Mouse (Mus musculus) adrenal gland, postnatal 14 days (tissue): ENCODE measurements around the gene Urb2. TPM values are rescaled to one million over a fixed set of nuclear protein-coding genes. Genes with fewer than 3 reads are reported as not detected.
"Not testable (repeated sequence)": the region's sequence is repeated elsewhere in the genome, so short reads cannot be mapped to it uniquely, and the experiment has no call there.

Experiments
- DNase-seq: peaks from one replicate; pipeline ENCODE4 v3.0.0; 2021; ENCODE audit warnings: mixed read lengths
- long read RNA-seq, 2 experiments: library from polyadenylated mRNA; stranded (forward); transcript quantifications; one replicate each; pipeline ENCODE4 v2.0.0; 2021
- total RNA-seq: library from RNA; stranded (reverse); gene quantifications from 2 replicates; pipeline ENCODE4 v1.2.3, GENCODE M21; 2021

Gene Urb2
- total RNA-seq: 12.5 and 13.7 TPM in 2 replicates
- long read RNA-seq, experiment 1, partial matches to known transcripts: 1 of 5 reads
- long read RNA-seq, experiment 1, other reads (novel, unspliced or antisense): 4 of 5 reads
- long read RNA-seq, experiment 2, partial matches to known transcripts: 1 of 4 reads
- long read RNA-seq, experiment 2, other reads (novel, unspliced or antisense): 3 of 4 reads

DNA sequence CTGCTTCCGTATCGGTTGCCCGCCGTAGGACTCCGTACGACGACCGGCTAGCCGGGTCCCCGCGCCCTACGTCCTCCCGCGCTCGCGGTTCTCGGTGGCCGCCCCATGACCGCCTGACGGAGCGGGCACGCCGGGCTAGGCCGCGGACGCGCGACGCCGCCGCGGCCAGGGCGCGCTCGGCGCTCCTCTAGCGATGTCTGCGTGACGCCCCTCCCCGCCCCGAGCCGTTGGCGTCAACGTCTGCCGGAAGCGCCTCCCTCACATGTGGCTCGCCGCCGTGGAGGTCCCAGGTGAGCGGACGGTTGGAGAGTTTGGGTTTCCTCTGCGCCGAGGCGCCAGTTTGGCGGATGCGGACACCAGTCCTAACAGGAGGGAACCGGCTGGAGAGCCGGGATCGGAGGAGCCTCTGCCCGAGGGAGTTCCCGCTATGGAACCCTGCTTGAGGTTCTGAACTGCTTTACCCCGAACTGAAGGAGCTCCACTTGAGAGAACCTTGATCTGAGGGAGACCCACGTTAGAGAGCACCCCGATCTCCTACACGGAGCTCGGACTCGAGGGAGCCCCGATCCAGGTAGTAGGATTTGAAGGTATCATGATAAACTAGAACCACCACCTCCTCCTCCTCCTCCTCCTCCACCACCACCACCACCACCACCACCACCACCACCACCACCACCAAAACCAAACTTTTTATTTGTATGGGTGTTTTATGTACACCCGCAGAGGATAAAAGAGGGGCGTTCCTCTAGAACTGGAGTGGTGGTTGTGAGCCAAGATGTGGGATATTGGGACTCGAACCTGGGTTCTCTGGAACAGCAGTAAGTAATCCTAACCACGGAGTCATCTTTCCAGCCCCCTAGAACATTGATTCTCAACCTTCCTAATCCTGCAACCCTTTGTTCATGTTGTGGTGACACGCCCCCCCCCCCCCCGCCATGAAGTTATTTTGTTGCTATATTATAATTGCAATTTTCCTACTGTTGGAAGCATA lies at the start of gene Urb2, which contains the start of gene Taf5l:
Urb2 (plus strand) TSS at position 272 of the 991 bp plus-strand sequence.
Taf5l (minus strand) TSS at position 161 of the 991 bp plus-strand sequence.
- DNase-seq: peak; percentile 96

DNA sequence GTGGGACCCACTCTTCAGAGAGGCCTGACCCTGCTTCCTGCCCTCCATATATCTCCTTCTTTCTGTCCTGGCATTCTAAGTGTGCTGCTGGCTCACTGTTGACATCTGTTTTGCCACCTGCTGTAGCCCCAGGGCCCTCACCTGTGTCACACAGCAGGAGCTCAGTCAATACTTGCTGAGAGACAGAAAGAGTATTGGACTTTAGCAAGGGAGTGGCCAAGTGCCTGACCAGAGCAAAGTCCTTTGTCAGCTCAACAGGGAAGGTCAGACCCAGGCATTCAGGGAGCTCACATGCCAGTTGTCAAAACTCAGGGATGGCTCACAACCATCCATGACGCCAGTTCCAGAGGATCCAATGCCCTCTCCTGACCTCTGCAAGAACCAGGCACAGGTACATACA lies 47.8 kb upstream of the Urb2 start:
- no peak for DNase-seq

DNA sequence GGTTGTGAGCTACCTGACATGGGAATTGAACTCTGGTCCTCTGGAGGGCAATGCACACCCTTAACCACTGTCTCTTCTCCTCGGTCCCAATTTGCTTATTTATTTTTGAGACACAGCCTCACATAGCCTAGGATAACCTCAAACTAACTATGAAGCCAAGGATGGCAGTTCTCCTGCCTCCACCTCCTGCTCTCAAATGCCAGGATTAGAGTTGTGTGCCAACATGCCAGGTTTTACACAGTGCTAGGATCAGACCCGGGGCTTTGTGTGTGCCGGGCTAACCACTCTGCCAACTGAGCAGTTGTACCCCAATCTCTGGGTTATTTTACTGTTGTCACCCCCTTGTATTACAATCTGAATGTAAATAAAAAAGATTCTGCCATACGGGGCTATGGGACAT lies 43.8 kb upstream of the Urb2 start:
- DNase-seq: no peak

DNA sequence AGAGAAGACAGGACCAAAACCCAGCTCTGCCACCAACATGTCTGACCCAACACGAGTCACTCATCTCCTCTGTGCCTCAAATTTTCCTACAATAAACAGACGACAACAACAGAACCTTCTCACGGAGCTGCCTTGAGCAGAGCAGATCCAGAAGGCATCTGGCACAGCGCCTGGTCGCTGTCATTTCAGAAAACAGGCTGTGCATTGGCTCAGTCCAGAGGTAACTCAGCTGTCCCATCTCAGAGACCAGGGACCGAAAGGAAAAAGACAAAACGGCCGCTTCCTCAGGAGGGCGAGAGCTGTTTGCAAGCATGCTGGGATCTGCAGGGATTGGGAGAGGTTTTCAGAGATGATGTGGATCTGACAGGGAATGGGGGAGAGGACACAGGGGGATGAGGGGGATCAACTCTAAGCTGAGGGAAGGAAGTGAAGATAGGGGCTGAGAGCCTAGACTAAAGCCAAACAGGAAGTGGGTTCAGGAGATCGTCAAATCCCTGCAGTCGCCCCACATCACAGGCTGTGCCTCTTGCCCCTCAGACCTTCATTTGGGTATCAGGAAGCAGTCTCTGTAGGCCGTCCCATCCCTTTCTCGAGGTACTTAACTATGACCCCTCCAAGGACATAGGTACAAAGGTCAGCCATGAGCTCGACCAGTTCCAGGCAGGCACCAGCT lies 43.0 kb upstream of the Urb2 start:
- DNase-seq: peak; percentile 58

DNA sequence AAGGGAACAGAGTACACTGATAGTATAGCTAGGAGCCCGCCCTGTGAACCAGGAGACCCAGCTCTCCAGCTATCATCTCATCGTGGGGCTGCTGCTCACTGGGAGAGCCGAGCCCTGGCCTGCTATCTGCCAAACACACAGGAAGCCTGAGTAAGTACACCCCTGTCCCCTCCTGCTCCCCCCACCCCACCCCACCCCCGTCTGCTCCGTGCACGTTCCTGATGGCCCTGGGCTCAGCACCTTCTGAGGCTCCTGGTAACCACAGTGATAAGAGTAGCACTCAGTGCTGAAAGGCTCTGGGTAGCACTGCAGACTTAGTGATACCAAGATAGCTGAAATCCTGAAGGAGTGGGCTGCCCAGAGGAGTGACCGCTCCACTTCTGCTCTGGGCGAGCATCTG lies 42.4 kb upstream of the Urb2 start:
- no peak for DNase-seq

DNA sequence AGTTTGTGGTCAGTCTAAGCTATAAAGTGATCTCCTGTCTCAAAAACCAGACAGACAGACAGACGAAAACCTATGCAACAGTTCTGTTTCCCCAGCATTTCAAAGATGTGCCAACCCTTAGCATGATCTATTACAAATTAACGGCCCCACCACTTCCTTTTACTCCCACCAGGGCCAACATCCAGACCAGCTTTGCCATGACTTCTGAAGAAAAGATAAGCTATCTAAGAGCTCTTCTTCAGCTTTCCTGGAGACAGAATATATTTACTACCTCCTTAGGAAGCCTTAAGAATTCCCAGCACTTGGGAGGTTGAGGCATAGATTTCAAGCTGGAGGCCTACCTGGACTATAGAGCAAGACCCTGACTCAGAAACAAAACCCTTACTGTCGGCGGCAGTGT lies 41.1 kb upstream of the Urb2 start:
- no peak for DNase-seq

DNA sequence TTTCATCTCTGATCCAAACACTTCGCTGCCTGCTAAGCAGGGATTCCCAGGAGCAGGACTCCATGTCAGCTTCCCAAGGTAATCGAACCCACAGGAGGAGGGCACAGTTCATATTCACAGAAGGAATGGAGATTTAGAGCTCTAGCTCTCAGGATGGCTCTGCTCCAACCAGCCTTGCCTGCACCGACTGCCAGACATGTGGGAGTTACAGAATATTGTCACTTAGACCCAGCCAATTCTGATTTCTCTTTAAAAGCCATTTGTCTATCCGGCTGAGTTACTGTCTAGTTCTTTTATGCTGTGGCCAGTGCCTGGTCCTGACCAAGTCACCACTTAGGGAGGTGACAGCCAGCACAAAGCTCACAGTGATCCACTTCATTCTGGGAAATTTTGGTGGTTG lies 39.6 kb upstream of the Urb2 start:
- peak; percentile 29 for DNase-seq

DNA sequence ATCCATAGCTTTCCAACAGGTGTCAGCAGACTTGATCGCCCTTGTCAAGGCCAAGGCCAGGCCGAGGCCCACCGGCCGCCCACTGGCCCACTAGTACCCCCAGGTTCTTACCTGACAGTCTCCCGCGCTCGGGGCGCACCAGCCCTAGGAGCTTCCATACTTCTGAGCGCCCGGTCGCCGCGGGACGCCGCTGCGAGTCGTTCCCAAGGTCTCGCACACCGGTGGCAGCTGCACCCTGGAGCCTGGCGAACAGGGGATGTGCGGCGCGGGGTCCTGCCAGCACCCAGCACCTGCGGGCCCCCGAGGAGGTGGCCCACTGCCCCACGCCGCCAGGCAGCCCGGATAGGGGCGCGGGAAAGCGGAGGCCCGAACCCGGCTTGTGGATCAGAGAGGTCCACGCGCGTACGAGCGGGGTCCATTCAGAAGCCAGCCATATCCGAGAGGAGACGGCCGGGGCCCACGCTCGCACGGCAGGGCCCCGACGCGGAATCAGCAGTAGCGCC lies 39.0 kb upstream of the Urb2 start:
- DNase-seq: peak; percentile 52

DNA sequence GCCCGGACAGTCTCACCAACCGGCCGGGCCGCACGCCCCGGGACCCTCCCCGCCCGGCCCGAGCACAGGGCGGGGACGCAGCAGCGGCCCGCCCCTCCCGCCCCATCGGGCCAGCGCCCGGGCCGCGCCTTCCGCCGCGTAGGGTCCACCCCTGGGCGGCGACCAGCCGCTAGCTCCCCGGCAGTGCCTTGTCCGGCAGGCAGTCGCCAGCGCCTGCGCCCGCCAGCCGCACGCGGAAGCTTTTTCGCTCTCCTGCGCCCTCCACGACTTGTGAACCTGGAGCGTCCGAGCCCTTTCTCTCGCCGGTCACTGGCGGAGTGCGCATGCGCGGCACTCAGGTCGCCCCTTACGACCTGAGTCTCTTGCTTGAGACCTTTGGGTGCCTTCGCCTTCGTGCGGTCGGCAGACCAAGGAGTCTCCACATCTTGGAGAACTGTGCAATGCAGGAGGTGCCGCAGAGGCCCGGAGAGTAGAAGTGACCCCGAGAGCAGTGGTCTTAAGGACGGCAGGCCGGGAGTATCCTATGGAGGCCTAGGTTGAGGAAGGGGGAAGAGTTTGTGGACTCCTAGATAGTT lies 38.4 kb upstream of the Urb2 start, which contains the start of gene Abcb10:
Abcb10 (minus strand) TSS at position 297 of the 575 bp plus-strand sequence.
- DNase-seq: peak; percentile 95

DNA sequence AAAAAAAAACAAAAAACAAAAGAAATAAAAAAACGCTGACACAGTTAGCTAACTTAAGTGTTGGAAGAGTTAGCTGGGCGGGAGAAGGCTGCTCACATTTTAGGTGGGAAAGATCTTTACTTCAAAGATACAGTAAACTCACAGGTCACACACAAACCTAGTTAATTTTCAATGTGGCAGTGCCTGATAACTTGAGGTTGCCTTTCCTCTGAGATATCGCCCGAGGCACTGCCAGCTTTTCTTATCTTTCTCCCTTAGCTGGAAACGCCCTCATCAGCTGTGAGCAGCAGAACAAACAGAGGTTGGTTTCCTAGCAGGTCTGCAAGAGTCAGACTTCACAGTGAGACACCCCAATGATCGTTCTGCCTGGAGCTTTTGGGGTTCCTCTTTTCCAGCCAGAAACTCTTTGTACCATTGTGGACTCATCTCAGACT lies 32.7 kb upstream of the Urb2 start:
- no peak for DNase-seq

DNA sequence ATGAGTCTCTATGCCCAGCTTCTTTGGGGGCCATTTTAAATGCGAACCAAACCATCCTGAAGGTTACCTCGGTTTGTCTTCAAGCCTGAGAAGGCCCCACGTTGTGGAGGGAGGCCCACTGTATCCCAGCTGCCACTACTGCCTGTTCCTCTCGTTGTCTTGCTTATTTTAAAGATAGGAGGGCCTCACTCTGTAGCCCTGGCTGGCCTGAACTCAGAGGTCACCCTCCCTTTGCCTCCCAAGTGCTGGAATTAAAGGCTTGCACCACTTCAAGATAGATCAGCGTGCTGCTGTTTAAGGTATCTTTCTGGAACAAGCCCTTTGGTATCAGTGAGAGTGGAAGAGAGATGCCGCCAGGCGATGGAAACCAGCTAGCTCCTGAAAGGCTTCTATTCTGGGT lies 32.2 kb upstream of the Urb2 start:
- DNase-seq: no peak

DNA sequence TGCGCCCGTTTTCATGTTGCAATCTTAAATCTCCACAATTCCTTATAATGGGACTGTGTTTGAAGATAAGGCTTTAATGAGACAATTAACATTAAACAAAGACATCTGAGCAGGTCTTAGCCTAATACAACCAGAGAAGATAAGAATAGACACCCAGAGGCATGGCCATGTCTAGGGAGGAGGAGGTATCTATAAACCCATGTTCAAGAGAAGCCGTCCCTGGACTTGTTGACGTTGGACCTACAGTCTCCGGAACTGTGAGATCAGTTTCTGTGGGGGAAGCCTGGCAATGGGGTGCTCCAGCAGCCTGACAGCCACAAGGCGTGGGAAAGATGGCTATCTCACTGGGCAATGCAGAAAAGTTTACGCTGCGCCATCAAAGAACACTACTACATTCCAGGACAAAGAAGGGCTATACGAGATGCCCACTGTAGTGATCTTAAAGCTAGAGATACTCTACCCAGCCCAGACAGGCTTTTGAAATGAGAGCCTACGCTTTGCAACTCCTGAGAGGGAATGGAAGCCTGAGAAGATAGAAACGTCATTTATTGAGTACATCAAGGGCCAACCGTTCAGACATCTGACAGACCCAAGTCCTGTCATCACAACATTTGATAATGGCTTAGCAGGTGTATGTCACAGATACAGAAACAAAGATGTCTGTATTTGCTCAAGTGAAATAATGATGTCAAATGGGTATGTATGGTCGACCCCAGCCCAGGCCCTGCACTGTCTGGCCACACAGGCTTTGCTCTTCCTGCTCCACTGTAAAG lies 30.8 kb upstream of the Urb2 start:
- no peak for DNase-seq

DNA sequence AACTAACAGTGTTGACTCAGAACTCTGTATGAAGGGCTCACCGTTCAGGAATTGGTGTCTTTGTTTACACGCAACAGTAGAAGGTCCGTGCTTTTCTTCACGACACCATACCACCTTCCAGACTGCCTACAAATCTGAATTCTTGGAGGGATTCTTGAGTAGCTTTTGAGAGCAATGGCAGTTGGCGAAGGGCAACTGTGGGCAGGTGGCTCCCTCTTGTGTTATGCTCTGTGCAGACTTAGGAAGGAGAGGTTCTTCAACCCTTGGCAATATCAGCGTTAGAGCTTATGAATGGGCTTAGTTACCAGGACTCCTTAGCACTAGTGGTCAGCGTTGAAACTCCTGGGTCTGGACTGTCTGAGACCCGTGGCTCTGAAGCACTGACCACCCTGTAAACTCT lies 28.7 kb upstream of the Urb2 start:
- DNase-seq: no peak

DNA sequence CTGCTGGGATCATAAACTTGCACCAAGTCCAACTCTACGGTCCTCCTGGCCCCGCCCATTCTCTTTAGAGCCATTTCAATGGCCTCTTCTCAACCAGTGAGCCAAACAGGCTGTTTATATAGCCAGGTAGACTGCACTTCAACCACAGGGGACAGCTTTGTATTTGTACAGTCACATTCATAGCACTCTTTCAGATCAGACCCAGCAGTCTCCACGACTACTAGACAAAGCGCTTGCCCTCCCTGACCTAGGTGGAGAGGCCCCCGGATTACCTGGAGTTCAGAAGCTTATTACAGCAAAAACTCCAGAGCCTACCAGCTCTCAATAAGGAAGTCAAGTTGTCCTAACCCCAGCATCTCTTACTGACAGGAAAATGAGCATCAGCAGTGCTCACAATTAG lies 27.7 kb upstream of the Urb2 start:
- no peak for DNase-seq

DNA sequence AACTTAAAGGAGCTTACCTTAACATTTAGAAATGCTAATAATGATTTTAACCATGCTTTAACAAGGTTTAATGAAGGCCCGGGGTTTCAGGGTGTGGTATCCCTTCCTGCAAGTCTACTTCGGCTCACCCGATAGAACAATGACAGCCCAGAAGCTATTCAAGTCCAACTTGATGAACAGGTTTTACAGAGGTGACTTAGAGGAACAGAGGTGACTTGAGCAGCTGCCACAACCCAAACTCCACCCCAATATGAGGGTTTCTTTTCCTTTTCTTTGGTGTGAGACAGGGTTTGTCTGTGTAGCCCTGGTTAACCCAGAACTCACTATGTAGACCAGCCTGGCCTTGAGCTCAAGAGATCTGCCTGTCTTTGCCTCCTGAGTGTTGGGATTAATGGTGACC lies 27.3 kb upstream of the Urb2 start:
- no peak for DNase-seq

DNA sequence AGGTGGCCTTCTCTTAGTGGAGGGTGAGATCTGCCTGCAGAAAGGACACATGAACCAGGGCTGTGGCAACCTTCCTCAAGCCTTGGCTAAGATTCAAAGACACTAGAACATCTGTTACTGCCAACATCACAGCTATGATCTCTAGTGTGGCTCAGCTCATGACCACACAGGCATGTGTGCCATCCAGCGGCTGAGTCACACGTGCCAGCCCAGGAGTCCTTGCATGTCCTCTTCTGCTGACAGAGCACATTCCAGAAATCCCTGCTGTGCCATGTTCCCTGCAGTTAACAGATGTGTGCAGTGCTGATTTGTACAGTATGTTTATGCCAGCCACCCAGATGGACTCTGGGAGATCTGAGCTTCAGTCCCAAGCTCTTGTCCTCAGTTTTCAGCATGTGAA lies 21.7 kb upstream of the Urb2 start:
- DNase-seq: peak; percentile 81

DNA sequence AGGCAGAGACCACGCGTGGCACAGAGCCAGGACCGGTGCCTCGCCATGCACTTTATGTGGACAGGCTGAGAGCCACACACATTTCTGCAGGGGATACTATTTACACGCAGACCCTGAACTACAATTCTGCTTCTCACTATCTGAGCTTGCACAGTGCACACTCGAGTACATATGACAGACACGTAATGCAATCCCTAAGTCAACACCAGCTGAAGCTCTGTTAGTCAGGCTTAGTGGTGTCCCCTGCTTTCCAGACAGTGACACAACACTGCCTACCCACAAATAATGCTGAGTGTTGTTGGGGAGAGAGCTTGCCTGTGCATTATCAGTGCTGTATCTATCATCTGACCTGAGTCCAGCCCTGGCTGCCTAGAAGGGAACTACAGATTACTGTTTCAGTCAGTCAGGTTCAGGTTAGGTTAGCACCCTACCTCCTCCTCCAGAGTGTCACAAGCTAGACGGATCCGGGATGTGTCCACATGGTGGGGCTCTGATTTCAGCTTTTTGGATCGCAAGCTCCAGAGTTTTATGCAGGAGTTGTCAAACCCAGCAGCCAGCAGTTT lies 18.7 kb upstream of the Urb2 start:
- no peak for DNase-seq

DNA sequence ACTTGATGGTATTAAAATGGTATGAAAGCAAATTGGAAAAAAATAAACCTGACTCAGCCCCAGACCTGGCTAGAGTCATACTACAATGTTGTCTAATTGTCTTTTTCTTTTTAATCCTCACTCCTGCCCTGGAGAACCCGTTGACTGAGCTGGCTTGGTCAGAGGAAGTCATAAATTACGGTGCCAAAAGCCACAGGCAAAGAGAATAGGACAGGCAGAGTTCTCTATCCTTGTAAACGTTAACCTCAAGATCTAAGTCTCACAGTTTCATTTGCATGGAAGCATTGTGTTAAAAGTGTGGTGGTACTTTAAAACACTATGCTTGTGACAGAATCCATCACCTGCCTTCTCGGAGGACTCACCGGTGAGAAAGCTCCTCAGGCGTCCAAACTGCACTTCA lies 13.5 kb upstream of the Urb2 start:
- no peak for DNase-seq

DNA sequence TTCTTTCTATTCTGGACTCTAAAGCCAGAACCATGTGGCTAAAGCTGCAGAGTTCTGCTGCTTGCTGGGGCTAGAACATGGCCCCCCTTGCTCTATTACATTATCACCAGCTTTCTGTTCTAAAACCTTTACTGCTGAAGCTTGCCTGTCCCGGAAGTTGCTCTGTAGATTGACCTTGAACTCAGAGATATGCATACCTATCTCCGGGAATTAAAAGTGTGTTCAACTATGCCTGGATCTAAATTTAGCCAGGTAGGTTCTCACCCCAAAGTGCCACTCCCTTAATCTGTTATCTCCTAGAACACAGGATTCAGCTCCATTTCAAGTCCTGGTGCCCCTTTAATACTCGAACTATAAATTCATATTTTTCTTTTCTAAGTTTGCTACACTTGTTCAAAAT lies 9.7 kb upstream of the Urb2 start:
- DNase-seq: no peak

DNA sequence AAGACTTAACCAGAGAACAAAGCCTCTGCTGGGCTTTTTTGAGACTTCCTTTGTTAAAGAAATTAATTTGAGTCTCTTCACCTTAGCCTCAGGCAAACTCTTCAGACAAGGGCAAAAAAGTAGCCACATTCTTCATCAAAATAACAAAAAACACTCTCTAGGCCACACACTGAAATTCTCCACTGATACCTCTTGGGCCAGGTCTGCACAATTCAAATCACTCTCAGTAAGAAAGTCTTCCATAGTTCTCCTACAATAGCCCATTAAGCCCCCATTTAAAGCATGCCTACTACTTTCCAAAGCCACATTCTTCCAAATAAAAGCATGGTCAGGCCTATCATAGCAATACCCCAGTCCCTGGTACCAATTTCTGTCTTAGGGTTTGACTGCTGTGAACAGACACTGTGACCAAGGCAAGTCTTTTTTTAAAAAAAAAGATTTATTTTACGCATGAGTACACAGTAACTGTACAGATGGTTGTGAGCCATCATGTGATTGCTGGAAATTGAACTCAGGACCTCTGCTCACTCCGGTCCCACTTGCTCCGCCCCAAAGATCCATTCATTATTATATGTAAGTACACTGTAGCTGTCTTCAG lies 9.2 kb upstream of the Urb2 start:
- no peak for DNase-seq

DNA sequence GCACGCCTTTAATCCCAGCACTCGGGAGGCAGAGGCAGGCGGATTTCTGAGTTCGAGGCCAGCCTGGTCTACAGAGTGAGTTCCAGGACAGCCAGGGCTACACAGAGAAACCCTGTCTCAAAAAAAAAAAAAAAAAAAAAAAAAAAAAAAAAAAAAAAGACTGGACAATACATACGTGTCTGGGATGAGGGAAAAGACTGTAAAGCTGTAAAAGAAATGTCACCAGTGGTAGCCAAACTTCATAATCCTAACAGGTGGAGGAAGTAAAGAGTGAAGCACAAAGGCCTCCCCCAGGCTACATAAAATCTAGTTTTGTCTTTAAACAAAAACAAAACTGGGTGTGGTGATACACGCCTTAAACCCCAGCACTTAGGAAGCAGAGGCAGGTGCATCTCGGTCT lies 7.0 kb upstream of the Urb2 start:
- DNase-seq: not testable (repeated sequence)
